Mouse (Mus musculus) embryonic stem cell, embryonic (primary cell): Measurements from ENCODE around the gene Itprip.

Experiments used
- CTCF ChIA-PET, 4 experiments: fragments of 300-600 bp in 2 of 4; fragments of 350-600 bp in 2 of 4; sonication (Branson Sonifier 250); formaldehyde crosslinking; loops; one replicate each; lab custom pipeline; 2022; ENCODE audit warnings: inconsistent platforms in 2 of 4; lab: Charles Lee
- POLR2A ChIA-PET, 4 experiments: fragments of 300-600 bp in 2 of 4; fragments of 350-600 bp in 2 of 4; sonication (Branson Sonifier 250); formaldehyde crosslinking; loops; one replicate each; lab custom pipeline; 2022; ENCODE audit warnings: antibody characterized with exemption in 4 of 4, inconsistent platforms in 1 of 4; lab: Charles Lee

Itprip gene

DNA sequence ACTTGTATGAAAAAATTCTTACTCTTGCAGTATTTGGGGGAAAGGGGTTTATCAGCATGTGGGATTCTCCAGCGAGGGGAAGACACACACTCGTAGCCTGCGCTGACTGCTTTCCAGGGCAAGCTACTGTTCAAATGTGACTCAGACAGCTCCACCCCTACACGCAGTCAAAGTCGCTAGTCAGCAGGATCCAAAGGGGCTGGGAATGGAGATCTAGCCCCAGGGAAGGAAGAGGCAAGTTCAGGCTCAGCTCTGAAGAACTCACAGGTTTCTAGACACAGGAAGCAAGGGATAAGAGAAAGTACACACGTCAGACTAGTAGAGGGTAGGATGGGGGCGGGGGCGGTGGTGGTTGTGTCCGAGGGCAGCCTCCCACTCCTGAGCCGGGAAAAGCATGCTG lies 18.5 kb downstream of the Itprip start:
- CTCF ChIA-PET = interaction anchor here (0.6 to 2.6 kb wide), 5 partner anchors 16 to 193 kb away, joined by 4 to 9 read pairs (median 5); no protein-coding TSS in a partner anchor
- POLR2A ChIA-PET = interaction anchor here in 1 of 4 experiments (0.7 kb wide), 1 partner anchor 72 kb away, joined by 3 read pairs; no protein-coding TSS in a partner anchor

DNA sequence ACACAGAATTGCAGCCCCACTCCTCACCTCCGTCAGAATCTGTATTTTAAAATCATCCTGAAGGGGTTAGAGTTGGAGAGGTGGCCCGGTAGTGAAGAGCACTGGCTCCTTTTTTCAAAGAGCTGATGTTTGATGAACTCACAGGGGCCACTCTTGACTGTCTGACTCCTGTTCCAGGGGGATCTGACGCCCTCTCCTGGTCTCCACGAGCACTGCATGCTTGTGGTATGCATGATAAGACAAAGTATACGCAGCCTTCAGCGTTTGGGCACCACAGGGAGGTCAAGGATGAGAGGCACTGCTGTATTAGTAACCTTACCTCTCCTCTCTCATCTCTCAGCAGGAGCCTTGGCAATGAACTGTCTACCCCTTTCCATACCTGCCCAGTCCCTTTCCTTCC lies 19.1 kb downstream of the Itprip start:
- POLR2A ChIA-PET = interaction anchor here in 1 of 4 experiments (0.7 kb wide), 1 partner anchor 72 kb away, joined by 3 read pairs; no protein-coding TSS in a partner anchor
- CTCF ChIA-PET = interaction anchor here (0.6 to 2.6 kb wide), 6 partner anchors 16 to 193 kb away, joined by 4 to 9 read pairs (median 6); no protein-coding TSS in a partner anchor

DNA sequence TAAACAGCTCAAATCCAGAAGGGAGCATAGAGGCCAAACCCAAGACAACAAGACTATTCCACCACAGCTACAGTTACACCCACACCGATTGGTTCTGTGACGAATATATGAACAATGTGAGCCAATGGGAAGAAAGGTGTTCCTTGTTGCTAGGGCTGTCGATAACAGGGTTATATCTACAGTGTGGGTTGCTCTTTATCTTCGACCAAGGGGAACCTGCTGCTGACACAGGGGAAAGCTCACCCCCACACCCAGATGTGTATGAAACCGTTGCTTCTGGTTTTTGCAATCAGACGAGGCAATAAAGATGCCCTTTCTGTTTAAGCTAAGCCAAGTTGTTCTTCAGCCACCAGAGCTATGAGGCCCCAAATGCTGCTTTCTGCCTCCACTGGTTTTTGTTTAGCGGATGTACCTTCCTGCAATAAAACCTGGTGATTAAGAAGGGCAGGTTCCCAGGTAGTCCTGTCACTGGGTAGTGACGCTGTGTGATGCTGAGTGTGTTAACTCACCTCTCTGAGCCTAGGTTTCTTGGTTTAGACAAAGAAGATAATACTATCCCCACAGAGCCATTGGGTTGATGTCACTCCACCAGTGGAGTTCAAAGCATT lies 20.5 kb downstream of the Itprip start:
- ChIA-PET CTCF (interaction anchor here in 3 of 4 experiments (0.5 to 2.6 kb wide), 5 partner anchors 14 to 453 kb away, joined by 3 to 8 read pairs (median 4); no protein-coding TSS in a partner anchor), POLR2A (interaction anchor here in 1 of 4 experiments (0.6 to 1.0 kb wide), 2 partner anchors 12 to 104 kb away, joined by 3 read pairs; no protein-coding TSS in a partner anchor)

DNA sequence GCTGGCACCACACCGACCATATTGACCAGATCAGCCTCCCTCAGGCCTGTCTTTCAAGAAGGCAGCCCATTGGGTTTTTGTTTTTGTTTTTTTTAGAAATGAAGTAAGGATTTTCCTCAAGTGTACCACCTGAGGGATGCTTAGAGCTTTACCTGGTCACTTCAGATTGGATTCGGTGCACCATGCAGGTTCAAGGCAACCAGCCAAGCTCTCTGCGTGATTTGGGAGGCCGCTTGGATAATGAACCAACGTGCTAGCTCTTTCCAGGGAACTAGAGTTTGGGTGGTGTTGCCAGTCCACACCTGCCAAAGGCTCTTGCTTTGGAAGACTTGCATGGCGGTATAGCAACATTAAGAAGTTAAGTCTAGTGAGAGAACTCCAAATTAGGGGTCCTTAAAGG lies 26.0 kb downstream of the Itprip start:
- CTCF ChIA-PET = interaction anchor here in 3 of 4 experiments (0.7 to 6.1 kb wide), 3 partner anchors 10 to 11 kb away, joined by 3 to 35 read pairs (median 3); no protein-coding TSS in a partner anchor
- POLR2A ChIA-PET = interaction anchor here in 2 of 4 experiments (1.2 to 1.4 kb wide), 2 partner anchors 10 to 26 kb away, joined by 3 read pairs; partner anchors contain the start of genes Cfap43 (in 1 of the 2) and Itprip (in 1 of the 2)

DNA sequence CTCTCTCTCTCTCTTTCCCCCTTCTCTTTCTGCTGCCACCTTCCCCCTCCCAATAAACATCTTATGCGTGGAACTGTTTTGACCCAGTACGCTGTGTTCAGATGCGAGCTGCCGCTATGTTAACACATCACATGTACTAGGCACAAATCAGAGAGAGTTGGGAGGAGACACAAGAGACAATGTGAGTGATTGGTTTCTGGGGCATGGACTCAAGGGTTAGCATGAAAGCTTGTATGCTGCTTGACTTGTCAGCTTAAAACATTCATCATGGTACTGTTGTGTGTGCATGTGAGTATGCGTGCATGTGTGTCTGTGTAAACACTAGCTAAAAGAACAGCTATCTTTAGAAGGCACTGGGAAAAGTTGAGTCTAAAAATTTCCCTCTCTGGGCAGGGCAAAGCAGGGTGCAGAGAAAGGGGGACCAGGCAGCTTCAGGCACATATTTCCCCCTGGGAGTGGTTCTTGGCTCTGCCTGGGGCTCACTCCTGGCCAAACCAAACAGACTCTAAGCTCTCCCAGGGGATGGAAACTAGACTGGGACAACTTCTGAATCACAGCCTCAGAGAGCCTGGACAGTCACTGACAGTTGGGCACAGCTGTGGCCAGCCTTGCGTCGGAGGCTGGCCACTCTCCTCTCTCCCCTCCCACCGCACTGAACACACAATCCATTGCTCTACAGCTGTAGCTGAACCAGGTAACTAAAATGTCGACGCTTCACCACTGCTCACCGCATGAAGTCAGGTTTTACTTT lies 27.4 kb downstream of the Itprip start:
- POLR2A ChIA-PET = interaction anchor here in 2 of 4 experiments (0.6 to 0.8 kb wide), 2 partner anchors 9 to 10 kb away, joined by 3 read pairs; no protein-coding TSS in a partner anchor
- CTCF ChIA-PET = interaction anchor here (0.6 to 6.1 kb wide), 6 partner anchors 9 to 564 kb away, joined by 3 to 35 read pairs (median 6); no protein-coding TSS in a partner anchor

DNA sequence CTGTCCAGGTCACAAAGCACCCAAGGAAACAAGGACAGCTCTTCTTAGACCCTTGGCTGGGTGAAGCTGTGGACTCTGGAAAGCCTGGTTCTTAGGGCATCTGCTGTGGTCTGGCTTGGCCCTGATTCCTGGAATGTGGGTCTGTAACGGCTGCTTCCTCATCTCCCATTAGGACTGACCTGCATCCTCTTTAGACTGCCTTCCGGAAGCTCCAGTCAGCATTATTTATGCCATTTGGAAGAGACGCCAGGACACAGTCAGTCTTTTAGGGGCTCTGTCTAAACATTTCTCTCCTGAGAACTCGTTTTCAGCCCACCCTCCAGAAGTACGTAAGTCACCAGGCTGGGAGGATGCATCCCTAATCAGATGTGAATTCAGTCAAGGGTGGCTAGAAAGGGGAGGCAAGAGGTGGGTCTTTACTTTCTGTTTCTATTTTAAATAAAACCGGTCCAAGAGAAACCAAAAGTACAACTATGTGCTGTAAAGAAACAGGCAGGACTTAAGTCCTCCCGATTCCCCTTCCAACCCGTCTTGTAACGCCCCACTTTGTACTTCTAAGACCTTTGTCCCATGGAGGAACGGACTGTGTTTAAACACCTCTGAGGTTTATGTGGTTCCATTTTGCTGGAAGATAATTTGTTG lies 28.5 kb downstream of the Itprip start:
- ChIA-PET CTCF (interaction anchor here in 1 of 4 experiments (1.6 kb wide), 1 partner anchor 8 kb away, joined by 5 read pairs; no protein-coding TSS in a partner anchor), POLR2A (interaction anchor here in 1 of 4 experiments (0.5 kb wide), 1 partner anchor 405 kb away, joined by 3 read pairs; no protein-coding TSS in a partner anchor)

DNA sequence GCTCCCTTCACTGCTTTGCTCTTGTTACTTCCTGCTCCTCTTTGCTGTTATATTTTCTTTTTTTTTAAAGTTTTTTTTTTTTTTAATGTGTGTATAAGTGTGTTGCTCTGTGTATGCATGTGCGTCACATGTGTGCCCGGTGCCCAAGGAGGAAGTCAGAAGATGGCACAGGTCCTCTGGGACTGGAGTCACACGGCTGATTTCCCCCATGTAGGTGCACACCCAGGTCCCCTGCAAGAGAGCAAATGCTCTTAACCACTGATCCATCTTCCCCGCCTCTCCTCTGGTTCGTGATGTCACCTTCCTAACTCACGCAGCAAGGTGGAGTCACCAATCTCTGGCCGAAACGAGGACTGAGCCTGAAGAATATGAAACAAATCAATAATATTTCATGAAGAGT lies 31.1 kb downstream of the Itprip start:
- ChIA-PET CTCF (no interaction called here), POLR2A (no interaction called here)

DNA sequence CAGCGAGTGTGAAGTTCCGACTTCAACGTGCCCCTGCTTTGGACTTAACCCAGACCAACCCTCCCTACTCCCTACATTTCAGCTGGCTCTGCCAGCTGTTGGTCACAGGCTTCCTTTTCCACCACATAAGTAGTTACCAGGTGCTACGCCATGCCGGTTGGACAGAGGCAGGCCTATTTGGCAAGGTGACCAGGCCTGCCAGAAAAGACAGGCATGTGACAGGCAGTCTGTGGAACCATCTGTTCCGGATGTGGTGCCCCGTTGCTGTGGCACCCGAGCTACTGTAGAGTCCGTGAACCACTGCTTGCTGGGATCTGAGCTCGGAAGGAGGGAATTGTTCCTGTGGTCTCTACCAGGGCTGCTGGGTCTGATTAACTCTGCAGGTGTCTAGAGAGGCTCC lies 31.7 kb downstream of the Itprip start:
- ChIA-PET POLR2A (interaction anchor here in 1 of 4 experiments (0.9 kb wide), 1 partner anchor 11 kb away, joined by 3 read pairs; no protein-coding TSS in a partner anchor), CTCF (no interaction called here)

DNA sequence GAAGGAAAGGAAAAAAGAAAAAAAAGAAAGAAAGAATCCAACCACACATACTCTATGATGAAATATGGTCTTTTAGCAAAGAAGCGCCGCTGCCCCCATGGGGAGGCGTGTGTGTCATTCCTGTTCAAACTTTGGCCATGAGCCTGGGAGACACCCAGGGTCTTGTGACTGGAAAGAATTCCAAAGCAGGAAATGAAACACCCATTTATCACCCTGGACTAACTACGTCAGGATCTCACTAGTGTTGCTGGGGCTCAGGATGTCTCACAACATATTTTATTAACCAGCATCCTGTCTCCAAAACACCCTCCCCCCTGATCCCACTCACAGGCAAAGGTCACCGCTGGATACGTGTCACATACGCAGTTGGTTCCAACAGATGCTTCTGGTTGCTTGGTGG lies 32.5 kb downstream of the Itprip start:
- ChIA-PET POLR2A (interaction anchor here in 1 of 4 experiments (0.9 kb wide), 1 partner anchor 11 kb away, joined by 3 read pairs; no protein-coding TSS in a partner anchor), CTCF (no interaction called here)

DNA sequence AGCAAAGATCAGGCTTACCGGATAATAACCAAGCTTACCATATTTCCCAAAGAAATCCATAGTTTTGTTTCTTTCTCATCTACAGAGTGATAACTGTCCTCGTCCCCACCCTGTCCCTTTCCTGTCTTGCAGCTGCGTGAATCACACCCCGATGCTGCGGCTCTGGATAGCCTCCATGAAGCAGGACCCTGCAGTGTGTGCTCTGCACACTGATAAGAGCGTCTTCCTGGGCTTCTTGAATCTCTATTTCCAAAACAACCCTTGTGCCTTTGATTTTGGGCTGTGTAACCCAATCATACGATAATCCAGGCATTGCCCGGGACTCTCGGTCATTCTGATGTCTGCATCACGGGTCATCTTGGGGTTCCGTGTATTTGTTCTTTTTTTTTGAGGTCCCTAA lies 33.2 kb downstream of the Itprip start:
- CTCF ChIA-PET = no interaction called here

DNA sequence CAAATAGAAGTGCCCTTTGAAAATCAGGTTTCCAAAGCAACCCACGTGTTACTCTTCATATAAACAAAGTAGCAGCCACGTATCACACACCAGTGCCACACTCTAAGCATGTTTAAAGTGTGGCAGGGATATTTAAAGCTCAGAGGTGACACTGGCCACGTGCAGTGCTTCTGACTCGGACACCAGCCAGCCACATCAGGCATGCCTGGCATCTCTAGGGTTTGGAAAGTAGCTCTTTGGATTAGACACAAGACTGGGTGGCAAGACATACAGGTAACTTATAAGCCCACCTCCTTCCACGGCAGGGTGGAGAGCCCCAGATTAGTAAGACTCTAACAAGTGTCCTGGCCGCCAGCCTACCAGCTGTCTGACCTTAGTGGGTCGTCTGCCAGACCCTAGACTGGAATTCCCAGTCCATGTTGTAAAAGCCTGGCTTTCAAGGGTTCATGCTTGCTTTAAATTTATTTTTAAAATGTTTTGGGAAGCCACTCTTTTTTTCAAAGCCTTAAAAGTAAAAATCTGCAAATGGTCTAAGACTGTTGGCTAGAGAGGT lies 33.8 kb downstream of the Itprip start:
- ChIA-PET CTCF (interaction anchor here (0.6 to 1.7 kb wide), 8 partner anchors 9 to 324 kb away, joined by 3 to 5 read pairs (median 4); partner anchors contain the start of gene Gsto2 (in 1 of the 4)), POLR2A (interaction anchor here in 2 of 4 experiments (0.6 to 1.2 kb wide), 4 partner anchors 30 to 766 kb away, joined by 3 to 6 read pairs (median 4); partner anchors contain the start of genes Cfap43 (in 1 of the 2) and Itprip (in 1 of the 2))

More for the DNA sequence above, 33.2 kb downstream of the Itprip start:
- POLR2A ChIA-PET = interaction anchor here in 1 of 4 experiments (1.2 kb wide), 1 partner anchor 33 kb away, joined by 3 read pairs; the partner anchor contains the start of genes Cfap43 and Itprip

DNA sequence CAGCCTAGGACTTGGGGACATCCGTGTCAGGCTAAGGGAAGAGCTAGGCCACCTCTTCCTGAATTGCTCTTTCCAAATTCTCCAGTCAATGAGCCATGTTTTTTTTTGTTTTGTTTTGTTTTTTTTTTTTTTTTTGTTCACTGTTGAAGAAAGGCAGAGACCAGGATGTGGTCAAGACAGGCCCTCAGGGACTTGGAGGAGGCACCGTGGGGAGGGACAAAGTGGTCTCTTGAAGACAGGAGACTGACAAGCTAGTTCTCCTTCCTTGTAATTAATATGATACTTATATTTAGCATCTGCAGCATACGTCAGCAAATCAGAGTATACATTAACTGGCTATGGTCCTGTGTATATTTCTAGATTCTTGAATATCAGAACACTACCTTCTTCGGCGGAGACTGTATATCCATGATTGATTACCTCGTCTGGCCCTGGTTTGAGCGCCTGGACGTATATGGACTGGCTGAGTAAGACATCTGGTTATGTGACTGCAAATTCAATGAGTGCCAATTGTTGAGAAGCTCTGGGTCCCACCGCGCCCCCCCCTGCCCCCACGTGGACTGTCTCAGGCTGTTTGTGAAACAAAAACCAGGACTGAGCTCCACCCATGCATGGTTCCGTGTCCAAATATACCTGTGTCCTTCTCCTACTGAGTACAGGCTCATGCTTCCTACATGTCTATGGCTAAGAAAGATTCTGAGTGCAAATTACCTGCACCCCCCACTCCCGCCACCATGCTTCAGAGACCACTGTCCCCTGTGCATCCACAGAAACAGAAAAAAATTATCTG lies 34.6 kb downstream of the Itprip start:
- POLR2A ChIA-PET = interaction anchor here in 1 of 4 experiments (0.8 to 2.2 kb wide), 4 partner anchors 29 to 91 kb away, joined by 3 to 7 read pairs (median 4); partner anchors contain the start of genes Cfap43 and Itprip
- CTCF ChIA-PET = interaction anchor here (0.6 to 1.7 kb wide), 8 partner anchors 9 to 325 kb away, joined by 3 to 5 read pairs (median 4); partner anchors contain the start of gene Gsto2 (in 1 of the 4)

DNA sequence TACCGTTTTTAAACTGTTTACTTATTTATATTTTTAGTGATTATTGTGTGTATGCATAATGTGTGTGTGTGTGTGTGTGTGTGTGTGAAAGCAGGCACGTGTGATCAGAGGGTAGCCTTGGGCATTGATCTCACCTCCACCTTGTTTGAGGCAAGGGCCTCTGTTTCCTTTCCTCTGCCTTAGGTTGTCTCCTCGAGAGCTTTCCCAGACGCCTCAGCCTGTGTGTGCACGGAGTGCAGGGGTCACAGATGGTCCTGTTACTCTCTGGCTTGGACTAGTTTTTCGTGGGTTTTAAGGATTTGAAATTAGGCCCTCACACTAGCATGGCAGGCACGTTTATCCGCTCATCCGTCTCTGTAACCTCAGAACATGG lies 36.2 kb downstream of the Itprip start:
- POLR2A ChIA-PET = interaction anchor here (0.6 to 2.2 kb wide), 11 partner anchors 9 to 170 kb away, joined by 3 to 7 read pairs (median 4); partner anchors contain the start of genes Gsto2 (in 2 of the 4), Cfap43 (in 1 of the 4), Itprip (in 1 of the 4) and Sfr1 (in 1 of the 4)
- CTCF ChIA-PET = interaction anchor here (0.5 to 1.9 kb wide), 109 partner anchors 9 to 914 kb away, joined by 3 to 35 read pairs (median 4); partner anchors contain the start of genes Cfap43 (in 3 of the 4), Gsto2 (in 3 of the 4), Itprip (in 3 of the 4) and Gsto1 (in 2 of the 4)

DNA sequence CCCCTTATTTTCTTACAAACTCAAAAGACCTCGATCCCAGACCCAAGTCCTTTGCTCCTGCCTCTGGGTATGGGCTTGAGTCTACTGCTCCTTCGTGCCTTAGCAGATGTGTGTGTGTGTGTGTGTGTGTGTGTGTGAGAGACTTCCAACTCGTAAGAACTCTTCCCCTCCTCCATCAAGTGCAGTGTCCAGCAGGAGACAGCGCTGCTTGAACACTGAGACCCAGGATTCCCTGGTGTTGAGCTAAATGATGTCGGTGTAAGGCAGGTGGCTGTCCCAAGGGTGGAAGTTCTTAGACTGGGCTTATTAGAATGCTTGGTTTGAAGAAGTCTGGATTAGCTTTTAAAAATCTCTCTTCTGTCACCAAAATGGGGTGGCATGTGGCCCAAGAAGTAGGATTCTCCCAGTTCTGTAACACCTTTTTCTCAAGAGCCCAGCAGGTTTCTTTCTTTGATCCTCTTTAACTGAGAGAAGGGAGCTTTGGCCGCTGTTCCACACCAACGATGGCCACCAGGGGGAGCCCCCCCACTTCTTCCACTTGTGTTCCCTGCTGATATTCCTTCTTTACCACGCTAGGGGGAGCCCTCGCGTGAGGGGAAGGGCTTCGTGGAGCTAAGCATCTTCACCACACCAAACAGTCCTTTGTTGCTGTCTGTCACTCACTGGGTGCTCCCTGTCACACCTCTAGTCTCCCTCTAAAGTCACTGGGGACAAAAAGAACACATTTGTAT lies 36.8 kb downstream of the Itprip start:
- ChIA-PET CTCF (interaction anchor here (0.5 to 1.9 kb wide), 120 partner anchors 9 to 1260 kb away, joined by 3 to 35 read pairs (median 4); partner anchors contain the start of genes Cfap43 (in 3 of the 4), Gsto2 (in 3 of the 4), Itprip (in 3 of the 4) and Gsto1 (in 2 of the 4)), POLR2A (interaction anchor here (0.6 to 2.2 kb wide), 11 partner anchors 9 to 171 kb away, joined by 3 to 7 read pairs (median 4); partner anchors contain the start of genes Gsto2 (in 2 of the 4), Cfap43 (in 1 of the 4), Itprip (in 1 of the 4) and Sfr1 (in 1 of the 4))

DNA sequence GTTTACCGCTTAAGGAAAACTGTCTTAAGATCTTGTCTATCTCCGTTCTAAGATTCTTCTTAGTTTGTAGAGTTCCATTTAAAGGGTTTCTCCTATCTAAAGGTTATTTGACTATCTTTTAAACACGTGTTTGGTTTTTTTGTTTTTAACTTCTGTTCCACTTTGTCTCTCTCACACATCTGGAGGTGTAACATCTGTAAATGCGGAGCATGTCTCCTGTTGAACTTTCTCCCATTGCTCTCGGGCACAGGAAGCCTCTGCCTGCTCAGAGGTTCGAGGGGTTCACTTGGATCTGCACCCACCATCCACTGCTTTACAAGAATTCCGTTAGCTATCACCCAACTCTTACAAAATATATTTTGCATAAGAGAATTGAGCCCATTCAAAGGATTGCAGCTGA lies 37.6 kb downstream of the Itprip start:
- ChIA-PET POLR2A (interaction anchor here in 2 of 4 experiments (1.1 to 1.4 kb wide), 2 partner anchors 38 to 150 kb away, joined by 4 to 6 read pairs; partner anchors contain the start of genes Cfap43 (in 1 of the 2), Itprip (in 1 of the 2) and Sfr1 (in 1 of the 2)), CTCF (interaction anchor here (0.5 to 1.9 kb wide), 24 partner anchors 9 to 788 kb away, joined by 3 to 35 read pairs (median 8); partner anchors contain the start of genes Cfap43 (in 1 of the 4), Gsto2 (in 1 of the 4), Itprip (in 1 of the 4) and Sfr1 (in 1 of the 4))
